ENCODE assay signal across 11 mouse cellular contexts in genomic region chr13:37249581-37250461, GRCm38 (mm10).
DNase-seq lines count a peak whose midpoint lies in the region; ATAC-seq and TF ChIP-seq lines count a peak whose summit lies in the region.
"Had no signal": no experiment of that assay in that cellular context is flagged by ENCODE, and none has a peak within 500 bp of the region (broad histone marks: within the 10 kb centered on the region; RNA-seq: fewer than 3 reads in every experiment).

No protein-coding gene starts in this region.

- H3ac ChIP-seq in myocyte (ENCODE audit: control insufficient read depth, insufficient read length): no peak overlapping the region

- H3K79me2 ChIP-seq in myocyte (ENCODE audit: control insufficient read depth, insufficient read depth): no peaks in the 10 kb centered on the region

- no peak overlapping the region for H3K27ac ChIP-seq in forebrain, embryonic 13.5 days
- H3K27ac ChIP-seq in forebrain, embryonic 12.5 days: no peak overlapping the region
- no peak overlapping the region for H3K27ac ChIP-seq in limb, embryonic 11.5 days (replicated peaks; ENCODE audit: low read depth, low read length)
- H3K27ac ChIP-seq in limb, embryonic 10.5 days: no peak overlapping the region
- no peak overlapping the region for H3K27ac ChIP-seq in liver, embryonic 12.5 days
- H3K27ac ChIP-seq in intestine, embryonic 15.5 days: no peak overlapping the region
- H3K27ac ChIP-seq: lung, embryonic 15.5 days had no signal

- peaks cover 6% of the 10 kb centered on the region; the same call in 1 of the 2 replicates for H3K4me1 ChIP-seq in forebrain, embryonic 13.5 days
- H3K4me1 ChIP-seq in forebrain, embryonic 12.5 days: no peaks in the 10 kb centered on the region
- H3K4me1 ChIP-seq in limb, embryonic 11.5 days (ENCODE audit: control insufficient read depth, insufficient read depth, low read length): no peaks in the 10 kb centered on the region
- H3K4me1 ChIP-seq in limb, embryonic 10.5 days: peaks cover 8% of the 10 kb centered on the region
- H3K4me1 ChIP-seq in liver, embryonic 12.5 days: no peaks in the 10 kb centered on the region
- H3K4me1 ChIP-seq in intestine, embryonic 15.5 days (replicated peaks): no peaks in the 10 kb centered on the region

- no peak overlapping the region for H3K9ac ChIP-seq in forebrain, embryonic 13.5 days
- no peak overlapping the region for H3K9ac ChIP-seq in forebrain, embryonic 12.5 days
- H3K9ac ChIP-seq in limb, embryonic 11.5 days (ENCODE audit: low read length): no peak overlapping the region
- no peak overlapping the region for H3K9ac ChIP-seq in liver, embryonic 12.5 days
- no peak overlapping the region for H3K9ac ChIP-seq in intestine, embryonic 15.5 days
- H3K9ac ChIP-seq: lung, embryonic 15.5 days had no signal

- ATAC-seq in forebrain, embryonic 13.5 days: peak; percentile 38; the same call in 1 of the 2 replicates
- ATAC-seq in forebrain, embryonic 12.5 days (ENCODE audit: low FRiP score): no peak
- no peak for ATAC-seq in limb, embryonic 11.5 days (ENCODE audit: insufficient number of reproducible peaks, low FRiP score, low TSS enrichment, low read depth)
- no peak for ATAC-seq in liver, embryonic 12.5 days
- no peak for ATAC-seq in intestine, embryonic 15.5 days

- H3K27me3 ChIP-seq in forebrain, embryonic 13.5 days: no peaks in the 10 kb centered on the region
- H3K27me3 ChIP-seq in forebrain, embryonic 12.5 days: no peaks in the 10 kb centered on the region
- no peaks in the 10 kb centered on the region for H3K27me3 ChIP-seq in limb, embryonic 11.5 days (ENCODE audit: control insufficient read depth, insufficient read depth, low read length)
- H3K27me3 ChIP-seq in limb, embryonic 10.5 days (ENCODE audit: low read depth, poor library complexity, severe bottlenecking): no peaks in the 10 kb centered on the region
- no peaks in the 10 kb centered on the region for H3K27me3 ChIP-seq in myocyte (ENCODE audit: control insufficient read depth, insufficient read depth, insufficient read length)
- H3K27me3 ChIP-seq in liver, embryonic 12.5 days (replicated peaks): no peaks in the 10 kb centered on the region
- no peaks in the 10 kb centered on the region for H3K27me3 ChIP-seq in intestine, embryonic 15.5 days (replicated peaks)
- H3K27me3 ChIP-seq: lung, embryonic 15.5 days had no signal

- no peaks in the 10 kb centered on the region for H3K9me3 ChIP-seq in forebrain, embryonic 13.5 days (replicated peaks)
- H3K9me3 ChIP-seq in forebrain, embryonic 12.5 days: no peaks in the 10 kb centered on the region
- H3K9me3 ChIP-seq in limb, embryonic 11.5 days (ENCODE audit: control insufficient read depth, low read length): no peaks in the 10 kb centered on the region
- H3K9me3 ChIP-seq in limb, embryonic 10.5 days (replicated peaks): no peaks in the 10 kb centered on the region
- no peaks in the 10 kb centered on the region for H3K9me3 ChIP-seq in liver, embryonic 12.5 days (replicated peaks)
- H3K9me3 ChIP-seq in intestine, embryonic 15.5 days: no peaks in the 10 kb centered on the region
- H3K9me3 ChIP-seq: lung, embryonic 15.5 days had no signal

- TF ChIP-seq POLR2A in myocyte (IDR thresholded peaks at IDR 0.05; ENCODE audit: insufficient read length, low read depth): no peak

- H3K4me2 ChIP-seq in forebrain, embryonic 13.5 days: no peak overlapping the region
- no peak overlapping the region for H3K4me2 ChIP-seq in forebrain, embryonic 12.5 days
- no peak overlapping the region for H3K4me2 ChIP-seq in limb, embryonic 11.5 days (ENCODE audit: low read depth, severe bottlenecking)
- H3K4me2 ChIP-seq in myocyte (ENCODE audit: low read depth): peak overlapping the region; percentile 26
- no peak overlapping the region for H3K4me2 ChIP-seq in liver, embryonic 12.5 days
- H3K4me2 ChIP-seq in intestine, embryonic 15.5 days (replicated peaks): no peak overlapping the region
- H3K4me2 ChIP-seq: lung, embryonic 15.5 days had no signal

- 73% methylated on average over 14 of the region's 14 CpGs for WGBS in forebrain, embryonic 13.5 days
- 74% methylated on average over 14 of the region's 14 CpGs for WGBS in forebrain, embryonic 12.5 days
- 43% methylated on average over 14 of the region's 14 CpGs for WGBS in limb, embryonic 11.5 days
- 56% methylated on average over 14 of the region's 14 CpGs for WGBS in limb, embryonic 10.5 days
- WGBS in liver, embryonic 12.5 days (ENCODE audit: insufficient replicate concordance): 55% methylated on average over 14 of the region's 14 CpGs
- WGBS in intestine, embryonic 15.5 days: 55% methylated on average over 14 of the region's 14 CpGs

- DNase-seq in limb, embryonic 11.5 days (ENCODE audit: low spot score): peak; percentile 22
- DNase-seq in limb, embryonic 10.5 days (ENCODE audit: low spot score): no peak
- DNase-seq in gonadal fat pad, adult 2 months (ENCODE audit: low read depth): peak; percentile 16
- DNase-seq: cerebellum, postnatal 36 days; thymus, postnatal 36 days had no signal

- H3K4me3 ChIP-seq in forebrain, embryonic 13.5 days: no peak overlapping the region
- H3K4me3 ChIP-seq in forebrain, embryonic 12.5 days (replicated peaks): no peak overlapping the region
- no peak overlapping the region for H3K4me3 ChIP-seq in limb, embryonic 11.5 days (ENCODE audit: low read depth, low read length)
- H3K4me3 ChIP-seq in limb, embryonic 10.5 days: no peak overlapping the region
- no peak overlapping the region for H3K4me3 ChIP-seq in myocyte
- H3K4me3 ChIP-seq in liver, embryonic 12.5 days: no peak overlapping the region
- H3K4me3 ChIP-seq in intestine, embryonic 15.5 days (replicated peaks): no peak overlapping the region
- H3K4me3 ChIP-seq: lung, embryonic 15.5 days had no signal

- no peaks in the 10 kb centered on the region for H3K36me3 ChIP-seq in forebrain, embryonic 13.5 days (ENCODE audit: poor library complexity, severe bottlenecking)
- no peaks in the 10 kb centered on the region for H3K36me3 ChIP-seq in forebrain, embryonic 12.5 days (replicated peaks)
- no peaks in the 10 kb centered on the region for H3K36me3 ChIP-seq in limb, embryonic 11.5 days (ENCODE audit: control insufficient read depth, insufficient read depth, low read length)
- no peaks in the 10 kb centered on the region for H3K36me3 ChIP-seq in limb, embryonic 10.5 days
- H3K36me3 ChIP-seq in myocyte (ENCODE audit: control insufficient read depth, insufficient read depth): no peaks in the 10 kb centered on the region
- no peaks in the 10 kb centered on the region for H3K36me3 ChIP-seq in liver, embryonic 12.5 days
- no peaks in the 10 kb centered on the region for H3K36me3 ChIP-seq in intestine, embryonic 15.5 days
- H3K36me3 ChIP-seq: lung, embryonic 15.5 days had no signal

TF ChIP-seq in myocyte, 11 proteins besides CTCF, POLR2A, EP300 and RAD21:
- no peak for TF ChIP-seq REST (IDR thresholded peaks at IDR 0.05; ENCODE audit: insufficient read depth, insufficient read length)
- no peak for TF ChIP-seq USF1 (IDR thresholded peaks at IDR 0.05; ENCODE audit: low read depth)
- peak; percentile 79 to 94 (median 88) for TF ChIP-seq MYOD1 (IDR thresholded peaks at IDR 0.05; ENCODE audit: control insufficient read depth in 1 of 3, insufficient read length in 2 of 3, low read depth in 2 of 3)
- no peak for TF ChIP-seq SRF (IDR thresholded peaks at IDR 0.05; ENCODE audit: control insufficient read depth, insufficient read length, low read depth)
- TF ChIP-seq MYOG (IDR thresholded peaks at IDR 0.05; ENCODE audit: control insufficient read depth in 1 of 3, insufficient read depth in 1 of 3, insufficient read length in 2 of 3, low read depth in 2 of 3): peak in 1 of 3 experiments; percentile 61
- TF ChIP-seq CEBPB (IDR thresholded peaks at IDR 0.05; ENCODE audit: insufficient read depth, poor library complexity, severe bottlenecking): no peak
- no peak for TF ChIP-seq POLR2AphosphoS2 (IDR thresholded peaks at IDR 0.05; ENCODE audit: insufficient read length, low read depth)
